Mouse (Mus musculus) heart, postnatal 10 days (tissue): ENCODE results near the gene Ccl27b. TPM values are rescaled to one million over a fixed set of nuclear protein-coding genes. Genes with fewer than 3 reads are reported as not detected.
"Not testable (repeated sequence)": the region's sequence is repeated elsewhere in the genome, so short reads cannot be mapped to it uniquely, and the experiment has no call there.

Source experiments
- DNase-seq, 2 experiments: peaks; one replicate each; pipeline ENCODE4 v3.0.0; 2021
- intact Hi-C: fragments of 180-260 bp; cut with DNase I; formaldehyde crosslinking; loops from one replicate; pipeline ENCODE4 v1.15.1; 2025
- total RNA-seq, 2 experiments: library from RNA; stranded (reverse); gene quantifications; 2 replicates each; pipeline ENCODE4 v1.2.3; 2021

Gene Ccl27b
- not detected for total RNA-seq

DNA sequence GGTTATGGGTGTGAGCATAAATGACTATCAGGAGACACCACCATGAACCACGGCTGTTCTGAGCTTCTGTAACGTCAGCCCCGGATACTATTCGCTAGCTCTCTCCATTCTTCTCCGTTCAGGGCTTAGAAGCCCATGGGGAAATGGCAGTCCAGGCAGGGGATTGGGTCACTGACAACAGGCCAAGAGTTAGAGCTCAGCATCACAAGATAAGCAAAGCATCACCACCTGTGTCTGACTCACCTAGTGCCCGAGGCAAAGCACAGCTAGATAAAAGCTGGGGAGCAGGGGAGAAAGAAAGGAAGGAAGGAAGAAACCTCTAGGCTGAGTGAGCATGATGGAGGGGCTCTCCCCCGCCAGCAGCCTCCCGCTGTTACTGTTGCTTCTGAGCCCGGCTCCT is at the start of gene Ccl27b:
Gene Ccl27b, plus strand, starts transcription at position 301 of the 400 bp plus-strand sequence.
- DNase-seq, intact Hi-C loops: not testable (repeated sequence)

DNA sequence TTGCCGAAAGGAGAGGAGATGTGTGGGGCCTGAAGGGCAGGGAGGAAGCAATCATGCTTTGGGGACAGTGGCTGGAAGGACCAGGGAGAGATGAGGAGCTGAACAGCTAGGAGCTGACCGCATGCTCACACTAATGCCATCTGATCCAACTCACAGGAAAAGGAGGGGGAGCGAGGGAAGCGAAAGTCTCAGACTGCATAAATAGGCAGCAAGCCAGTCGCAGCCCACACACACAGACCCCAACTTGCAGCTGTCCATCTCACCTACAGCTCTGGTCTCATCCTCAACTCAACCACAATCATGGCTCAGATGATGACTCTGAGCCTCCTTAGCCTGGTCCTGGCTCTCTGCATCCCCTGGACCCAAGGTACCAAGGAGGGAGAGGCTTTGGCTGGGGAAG is 43.2 kb upstream of the Ccl27b start, which contains the start of gene Gm10591:
Gene Gm10591, plus strand, starts transcription at position 301 of the 400 bp plus-strand sequence.
- intact Hi-C loops, DNase-seq: not testable (repeated sequence)

DNA sequence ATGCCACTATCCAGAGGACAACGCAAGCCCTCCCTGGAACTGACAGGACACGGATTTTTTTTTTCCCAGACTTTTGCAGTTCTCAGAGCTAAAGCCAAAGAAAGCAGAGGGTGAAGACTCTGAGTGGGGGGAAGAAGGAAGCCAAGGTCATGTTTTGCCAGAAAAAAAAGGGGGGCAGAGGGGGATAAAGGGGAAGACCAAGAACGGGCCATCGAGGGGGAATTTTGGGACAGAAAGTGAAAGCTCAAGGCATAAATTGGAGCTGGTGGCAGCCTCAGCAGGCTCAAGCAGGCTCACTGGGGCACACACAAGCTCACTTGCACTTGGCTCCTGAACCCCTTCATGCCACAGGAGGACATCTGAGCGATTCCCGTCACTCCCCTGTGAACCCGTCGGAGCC is 25.6 kb upstream of the Ccl27b start, which contains the start of gene Gm2564:
Gene Gm2564, plus strand, starts transcription at position 301 of the 400 bp plus-strand sequence.
- DNase-seq, intact Hi-C loops: not testable (repeated sequence)

DNA sequence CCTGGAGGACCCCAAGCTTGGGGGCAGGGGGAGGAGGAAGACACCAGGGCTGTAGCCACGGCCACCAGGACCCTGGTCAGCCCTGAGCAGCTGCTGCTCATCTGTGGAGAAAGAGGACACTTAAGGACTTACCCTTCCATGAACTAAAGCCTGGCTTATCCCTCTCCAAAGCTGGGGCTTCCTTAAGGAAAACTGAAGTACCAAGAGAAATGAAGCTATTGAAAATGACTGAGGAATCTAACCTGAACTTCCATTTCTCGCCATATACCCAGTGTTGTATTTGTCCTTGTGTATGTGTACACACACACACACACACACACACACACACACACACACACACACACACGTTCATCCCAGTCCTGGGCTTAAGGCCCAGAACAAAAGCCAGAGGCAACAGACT is 6.7 kb downstream of the Ccl27b start, which contains the start of gene Il11ra2:
Gene Il11ra2, minus strand, starts transcription at position 101 of the 400 bp plus-strand sequence.
- intact Hi-C loops, DNase-seq: not testable (repeated sequence)

DNA sequence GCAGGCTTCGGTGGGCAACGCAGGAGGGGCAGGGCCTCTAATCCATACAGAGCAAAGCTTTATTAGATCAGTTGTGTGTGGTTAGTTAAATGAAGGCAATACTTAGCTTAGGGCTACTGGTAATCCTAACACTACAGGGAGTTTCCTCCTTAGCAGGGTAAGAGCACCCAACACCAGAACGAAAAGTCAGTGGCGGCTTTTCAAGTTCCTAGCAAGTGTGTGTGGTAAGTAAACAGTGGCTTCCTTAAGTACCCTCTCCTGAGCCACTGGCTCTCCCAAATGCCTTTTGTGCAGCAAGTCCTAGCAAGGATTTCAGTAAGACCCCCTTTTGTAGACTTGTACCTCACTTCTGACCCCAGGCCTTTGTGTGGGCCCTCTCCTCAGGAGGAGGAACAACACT is 20.4 kb downstream of the Ccl27b start:
- intact Hi-C loops, DNase-seq: not testable (repeated sequence)

DNA sequence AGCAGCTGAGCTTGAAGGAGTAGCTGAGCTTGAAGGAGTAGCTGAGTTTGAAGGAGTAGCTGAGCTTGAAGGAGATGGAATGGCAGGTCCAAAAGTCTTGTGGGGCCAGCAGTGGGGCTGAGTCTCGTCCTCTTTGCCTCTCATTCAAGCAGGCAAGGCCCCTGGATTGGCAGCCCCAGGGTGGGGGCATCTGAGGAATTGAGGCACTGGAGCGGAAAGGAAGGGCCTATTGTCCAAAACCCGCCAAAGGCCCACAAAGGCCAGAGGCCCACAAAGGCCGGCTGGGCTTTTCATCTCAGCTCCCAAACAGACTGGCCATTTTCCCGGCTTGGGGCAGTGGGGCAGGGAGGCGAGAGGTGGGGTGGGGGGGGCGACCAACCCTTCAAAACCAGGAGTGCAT is 24.3 kb downstream of the Ccl27b start:
- intact Hi-C loops, DNase-seq: not testable (repeated sequence)

DNA sequence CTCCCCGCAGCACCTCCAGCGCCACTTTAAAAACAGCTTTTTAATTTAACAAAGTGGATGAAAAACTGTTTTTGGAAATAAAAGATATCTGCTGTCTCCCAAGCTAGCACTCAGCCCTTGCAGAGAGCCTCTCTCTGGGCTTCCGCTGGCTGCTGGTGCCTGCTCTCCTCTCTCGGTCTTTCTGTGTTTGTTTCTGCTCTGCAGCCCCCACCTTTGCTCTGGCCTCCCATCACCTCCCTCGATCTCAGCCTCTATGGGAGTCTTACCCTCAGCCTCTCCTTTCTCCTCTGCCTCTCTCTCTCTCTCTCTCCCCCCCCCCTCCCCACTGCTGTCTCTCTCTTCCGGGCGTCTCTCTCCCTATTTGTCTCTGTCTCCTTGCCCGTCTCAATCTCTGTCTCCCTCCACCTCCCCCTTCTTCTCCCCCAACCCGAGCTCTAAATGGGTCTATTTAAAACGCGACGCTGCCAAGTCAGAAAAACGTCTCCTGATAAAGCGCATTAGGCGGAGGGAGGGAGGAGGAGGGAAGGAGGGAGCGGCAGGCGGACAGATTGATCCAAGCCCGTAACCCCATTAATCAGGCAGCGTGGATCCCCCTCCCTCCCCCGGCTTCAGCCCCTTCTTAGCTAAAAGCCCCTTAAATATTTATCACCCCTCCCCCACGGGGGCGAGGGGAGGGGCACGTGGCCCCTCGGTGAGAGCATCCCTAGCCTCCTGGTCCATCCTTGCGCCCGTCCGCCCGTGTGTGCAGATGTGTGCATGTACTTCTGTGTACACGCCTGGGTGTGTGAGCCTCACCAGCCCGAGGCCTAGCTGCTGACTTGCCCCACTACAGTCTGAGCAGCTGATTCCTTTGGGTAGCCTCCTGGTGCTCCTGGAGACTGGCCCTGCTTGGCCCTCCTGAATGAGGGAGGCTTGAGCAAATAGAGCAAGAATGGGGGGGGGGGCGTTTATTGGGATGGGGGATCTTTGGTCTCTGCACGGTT is 25.6 kb downstream of the Ccl27b start:
- DNase-seq, intact Hi-C loops: not testable (repeated sequence)

DNA sequence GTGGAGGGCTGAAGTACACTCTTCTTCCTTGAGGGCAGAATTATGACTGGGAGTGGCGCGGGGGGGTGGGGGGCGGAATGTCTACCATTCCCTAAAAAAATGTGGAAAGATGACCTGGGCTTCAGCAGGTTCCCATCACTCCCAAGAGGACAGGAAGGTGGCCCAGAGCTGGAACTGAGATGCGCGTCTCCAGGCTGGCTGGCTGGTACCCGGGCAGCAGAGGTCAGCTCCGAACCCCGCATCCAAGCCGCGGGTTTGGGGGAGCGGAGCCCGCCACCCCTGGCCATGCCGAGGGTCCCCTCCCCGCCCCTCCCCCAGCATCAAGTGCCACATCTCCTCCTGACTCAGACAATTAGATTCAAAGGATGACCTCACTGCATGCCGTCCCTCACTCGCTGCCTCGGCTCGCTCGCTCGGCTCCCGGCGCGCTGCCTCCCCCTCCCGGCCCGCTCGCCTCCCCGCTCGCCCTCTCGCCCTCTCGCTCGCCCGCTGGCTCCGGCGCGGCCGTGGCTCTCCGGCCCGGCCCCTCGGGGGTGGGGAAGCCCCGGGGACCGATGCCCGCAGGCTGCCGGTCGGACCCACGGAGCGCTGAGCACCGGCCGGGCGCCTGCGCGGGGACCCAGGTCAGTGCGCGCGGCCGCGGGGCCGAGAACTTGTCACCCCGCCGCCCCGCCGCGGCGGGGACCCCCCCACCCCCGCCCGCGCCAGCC is 26.6 kb downstream of the Ccl27b start:
- DNase-seq, intact Hi-C loops: not testable (repeated sequence)

DNA sequence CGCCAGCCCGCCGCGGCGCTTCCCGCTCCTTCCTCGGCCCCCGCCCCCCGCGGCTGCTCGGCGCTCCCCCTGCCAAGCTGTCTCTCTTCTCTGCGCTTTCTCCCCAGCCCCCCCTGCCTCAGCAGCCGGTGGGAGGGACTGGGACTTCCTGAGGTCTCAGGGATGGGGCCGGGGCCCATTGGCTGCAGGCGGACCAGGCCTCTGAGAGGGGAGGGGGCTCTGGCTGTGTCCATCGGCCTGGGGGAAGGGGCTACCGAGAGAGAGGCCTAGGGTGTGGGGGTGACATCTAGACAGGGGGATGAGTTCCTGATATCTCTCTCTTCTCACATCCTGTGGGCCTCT is 27.1 kb downstream of the Ccl27b start:
- DNase-seq, intact Hi-C loops: not testable (repeated sequence)

Other genes starting within 250 kb of the Ccl27b start
- not detected for gene Gm21586, start 215.9 kb upstream of the Ccl27b start, total RNA-seq
- gene Gm2163, start 188.5 kb upstream of the Ccl27b start, total RNA-seq: not detected
- under 1 TPM in 1 of 2 experiments, not detected in 1; 0.07 TPM for gene Fam205a2, start 127.1 kb upstream of the Ccl27b start, total RNA-seq
- not detected for gene Gm10591, start 43.1 kb upstream of the Ccl27b start, total RNA-seq
- gene Gm2564, start 25.5 kb upstream of the Ccl27b start, total RNA-seq: 1 to 10 TPM; 1.4 to 2.0 TPM
- gene Il11ra2, start 6.6 kb downstream of the Ccl27b start, total RNA-seq: not detected
- gene 4930578G10Rik, start 80.3 kb downstream of the Ccl27b start, total RNA-seq: not detected
- gene Ccl19, start 101.3 kb downstream of the Ccl27b start, total RNA-seq: not detected
- gene Ccl21a, start 118.7 kb downstream of the Ccl27b start, total RNA-seq: 10 to 100 TPM; 17.4 to 18.5 TPM
- not detected for gene Fam205a1, start 198.6 kb downstream of the Ccl27b start, total RNA-seq
- under 1 TPM in 1 of 2 experiments, not detected in 1; 0.07 TPM for gene Gm12394, start 201.5 kb downstream of the Ccl27b start, total RNA-seq
- gene Fam205c, start 219.0 kb downstream of the Ccl27b start, total RNA-seq: 1 to 10 TPM; 2.7 to 2.9 TPM